Mouse (Mus musculus) brain, embryonic 14.5 days (tissue): ENCODE results near the gene Tmem45a.

Source experiments
- CTCF ChIP-seq: fragments of 200-500 bp; IDR thresholded peaks from 2 replicates; pipeline ENCODE4 v1.5.1; 2012; ENCODE audit warnings: inconsistent platforms, mild to moderate bottlenecking, moderate library complexity, borderline replicate concordance; ENCODE audit not compliant: insufficient read depth, insufficient read length; ENCODE audit errors: extremely low read depth
- POLR2A ChIP-seq: fragments of 200-500 bp; IDR thresholded peaks from 2 replicates; pipeline ENCODE4 v1.6.1; 2012; ENCODE audit warnings: mild to moderate bottlenecking, inconsistent platforms, borderline replicate concordance; ENCODE audit not compliant: poor library complexity, insufficient read depth, insufficient read length, severe bottlenecking; ENCODE audit errors: extremely low read depth

GRCm38 (mm10) chr16:56917230-56917629 is 31.3 kb upstream of the Tmem45a start:
- TF ChIP-seq CTCF: no peak
- no peak for TF ChIP-seq POLR2A
